Mouse (Mus musculus): ENCODE results near the gene Pigc. TPM values are rescaled to one million over a fixed set of nuclear protein-coding genes. Genes with fewer than 3 reads are reported as not detected.

Pigc gene
- polyA plus RNA-seq, 1 experiment from 2014 or later, result 42.2 TPM

- H3K4me2 ChIP-seq (replicated peaks; ENCODE audit: low read depth, low read length), result peak overlapping the region; percentile 19; the same call in 1 of the 2 replicates
- H3K9ac ChIP-seq (replicated peaks; ENCODE audit: low read depth, low read length), result no peak overlapping the region
- H3K4me1 ChIP-seq (ENCODE audit: control insufficient read depth, insufficient read depth, low read length), result peaks cover 29% of the 10 kb centered on the region
- H3K27me3 ChIP-seq (ENCODE audit: control insufficient read depth, insufficient read depth, low read length), result no peaks in the 10 kb centered on the region
- 6% methylated on average over 4 of the region's 4 CpGs for WGBS
- ATAC-seq (ENCODE audit: insufficient number of reproducible peaks, insufficient read depth, low FRiP score, low read depth), result no peak
- no peaks in the 10 kb centered on the region for H3K9me3 ChIP-seq (ENCODE audit: control insufficient read depth, low read depth, low read length)
- no peak overlapping the region for H3K4me3 ChIP-seq (ENCODE audit: low read depth, low read length)
- H3K36me3 ChIP-seq (ENCODE audit: control insufficient read depth, insufficient read depth, low read length), result no peaks in the 10 kb centered on the region
- H3K27ac ChIP-seq (ENCODE audit: low read length), result peak overlapping the region; percentile 84
These were observed 30.9 kb downstream of the Pigc start for GRCm38 (mm10) chr1:161999882-162000371.

DNA sequence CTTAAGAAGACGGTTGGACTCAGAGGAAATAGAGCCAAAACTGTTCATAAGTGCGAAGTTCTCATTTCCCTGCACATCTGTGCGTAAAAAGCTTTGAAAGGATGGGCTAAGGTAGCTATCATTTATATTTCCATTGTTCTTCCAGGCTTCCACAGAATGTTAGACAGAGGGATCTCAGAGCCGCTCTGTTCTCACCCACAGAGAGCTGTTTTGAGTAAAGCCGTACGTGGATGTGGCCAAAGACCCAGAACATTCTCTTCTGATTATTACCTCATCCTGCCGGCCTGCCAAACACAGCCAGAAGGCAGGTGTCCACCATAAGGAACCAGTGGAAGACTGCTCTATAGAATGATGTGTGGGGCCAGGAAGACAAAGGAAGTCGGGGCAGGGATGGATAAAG, 32.3 kb downstream of the Pigc start:
- Histone ChIP-seq H3K4me1 (ENCODE audit: control insufficient read depth, insufficient read depth, low read length) (peaks cover 36% of the 10 kb centered on the region), H3K9me3 (ENCODE audit: control insufficient read depth, low read depth, low read length) (no peaks in the 10 kb centered on the region), H3K4me3 (ENCODE audit: low read depth, low read length) (no peak overlapping the region), H3K27ac (ENCODE audit: low read length) (peak overlapping the region; percentile 84), H3K27me3 (ENCODE audit: control insufficient read depth, insufficient read depth, low read length) (no peaks in the 10 kb centered on the region), H3K4me2 (replicated peaks; ENCODE audit: low read depth, low read length) (no peak overlapping the region), H3K9ac (replicated peaks; ENCODE audit: low read depth, low read length) (no peak overlapping the region), H3K36me3 (ENCODE audit: control insufficient read depth, insufficient read depth, low read length) (no peaks in the 10 kb centered on the region)
- WGBS, result 52% methylated on average over 8 of the region's 8 CpGs
- no peak for ATAC-seq (ENCODE audit: insufficient number of reproducible peaks, insufficient read depth, low FRiP score, low read depth)

DNA sequence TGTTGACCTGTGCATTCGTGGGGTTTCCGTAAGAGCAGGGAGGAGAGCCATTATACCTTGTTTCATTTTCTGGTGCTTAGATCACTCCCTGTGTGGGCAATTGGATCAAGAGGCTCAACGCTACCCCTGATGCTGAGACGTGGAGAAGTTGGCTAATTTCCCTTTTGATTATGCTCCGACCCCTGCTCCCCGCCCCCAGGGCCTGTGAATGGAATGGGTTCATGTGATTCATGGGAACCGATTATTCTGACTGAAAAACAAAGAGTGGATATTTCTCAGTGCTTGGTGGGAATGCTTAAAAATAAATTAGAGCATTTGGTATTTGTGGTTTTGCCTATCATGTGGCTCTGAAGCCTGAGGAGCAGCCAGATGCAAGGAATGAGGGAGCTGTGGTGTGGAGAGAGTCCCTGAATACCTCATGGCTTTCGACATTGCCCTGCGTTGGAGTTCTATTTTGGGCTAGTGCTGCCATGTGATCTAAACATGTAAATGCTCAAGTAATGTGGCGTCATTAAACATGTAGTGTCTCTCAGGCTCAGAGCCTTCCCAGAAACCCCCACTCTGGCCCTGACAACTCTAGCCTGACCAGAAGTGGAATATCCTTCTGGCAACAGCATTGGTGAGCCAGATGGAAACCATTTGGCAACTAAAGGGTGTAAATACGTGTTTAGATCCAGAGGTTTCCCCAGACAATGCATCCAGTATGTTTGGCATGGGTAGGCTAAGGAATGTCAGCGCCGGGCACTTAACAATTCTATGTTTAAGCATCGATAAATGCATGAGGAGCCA, 34.9 kb downstream of the Pigc start:
- Histone ChIP-seq H3K4me1 (ENCODE audit: control insufficient read depth, insufficient read depth, low read length) (peaks cover 43% of the 10 kb centered on the region), H3K4me3 (ENCODE audit: low read depth, low read length) (no peak overlapping the region), H3K9ac (replicated peaks; ENCODE audit: low read depth, low read length) (no peak overlapping the region), H3K27me3 (ENCODE audit: control insufficient read depth, insufficient read depth, low read length) (no peaks in the 10 kb centered on the region), H3K36me3 (ENCODE audit: control insufficient read depth, insufficient read depth, low read length) (no peaks in the 10 kb centered on the region), H3K27ac (ENCODE audit: low read length) (peak overlapping the region; percentile 95), H3K4me2 (replicated peaks; ENCODE audit: low read depth, low read length) (peak overlapping the region; percentile 26; the same call in 1 of the 2 replicates), H3K9me3 (ENCODE audit: control insufficient read depth, low read depth, low read length) (no peaks in the 10 kb centered on the region)
- ATAC-seq (ENCODE audit: insufficient number of reproducible peaks, insufficient read depth, low FRiP score, low read depth), result no peak
- WGBS, result 59% methylated on average over 14 of the region's 14 CpGs

GRCm38 (mm10) chr1:162004518-162004780, 35.5 kb downstream of the Pigc start:
- no peaks in the 10 kb centered on the region for H3K27me3 ChIP-seq (ENCODE audit: control insufficient read depth, insufficient read depth, low read length)
- H3K27ac ChIP-seq (ENCODE audit: low read length), result peak overlapping the region; percentile 95
- H3K9me3 ChIP-seq (ENCODE audit: control insufficient read depth, low read depth, low read length), result no peaks in the 10 kb centered on the region
- H3K36me3 ChIP-seq (ENCODE audit: control insufficient read depth, insufficient read depth, low read length), result no peaks in the 10 kb centered on the region
- H3K4me1 ChIP-seq (ENCODE audit: control insufficient read depth, insufficient read depth, low read length), result peaks cover 47% of the 10 kb centered on the region
- H3K4me2 ChIP-seq (replicated peaks; ENCODE audit: low read depth, low read length), result peak overlapping the region; percentile 26; the same call in 1 of the 2 replicates
- WGBS, result 11% methylated on average over 7 of the region's 7 CpGs
- 0 out of 2 replicates have a peak overlapping the region, but pooled peaks have one; percentile 6 for H3K9ac ChIP-seq (replicated peaks; ENCODE audit: low read depth, low read length)
- H3K4me3 ChIP-seq (ENCODE audit: low read depth, low read length), result no peak overlapping the region
- no peak; the same call in 1 of the 2 replicates for ATAC-seq (ENCODE audit: insufficient number of reproducible peaks, insufficient read depth, low FRiP score, low read depth)

- no peak overlapping the region for H3K4me3 ChIP-seq (ENCODE audit: low read depth, low read length)
- H3K9ac ChIP-seq (replicated peaks; ENCODE audit: low read depth, low read length), result 0 out of 2 replicates have a peak overlapping the region, but pooled peaks have one; percentile 6
- peak overlapping the region; percentile 26 for H3K4me2 ChIP-seq (replicated peaks; ENCODE audit: low read depth, low read length)
- peak overlapping the region; percentile 95 for H3K27ac ChIP-seq (ENCODE audit: low read length)
- 27% methylated on average over 23 of the region's 23 CpGs for WGBS
- no peaks in the 10 kb centered on the region for H3K27me3 ChIP-seq (ENCODE audit: control insufficient read depth, insufficient read depth, low read length)
- peak; percentile 75; the same call in 1 of the 2 replicates for ATAC-seq (ENCODE audit: insufficient number of reproducible peaks, insufficient read depth, low FRiP score, low read depth)
- no peaks in the 10 kb centered on the region for H3K36me3 ChIP-seq (ENCODE audit: control insufficient read depth, insufficient read depth, low read length)
- H3K4me1 ChIP-seq (ENCODE audit: control insufficient read depth, insufficient read depth, low read length), result peaks cover 47% of the 10 kb centered on the region
- H3K9me3 ChIP-seq (ENCODE audit: control insufficient read depth, low read depth, low read length), result no peaks in the 10 kb centered on the region
These were observed 36.1 kb downstream of the Pigc start for GRCm38 (mm10) chr1:162004821-162005770.

- no peak overlapping the region for H3K4me3 ChIP-seq (ENCODE audit: low read depth, low read length)
- no peaks in the 10 kb centered on the region for H3K9me3 ChIP-seq (ENCODE audit: control insufficient read depth, low read depth, low read length)
- peak overlapping the region; percentile 45; the same call in 1 of the 2 replicates for H3K27ac ChIP-seq (ENCODE audit: low read length)
- ATAC-seq (ENCODE audit: insufficient number of reproducible peaks, insufficient read depth, low FRiP score, low read depth), result no peak
- H3K4me2 ChIP-seq (replicated peaks; ENCODE audit: low read depth, low read length), result no peak overlapping the region
- WGBS, result 71% methylated on average over 9 of the region's 9 CpGs
- H3K27me3 ChIP-seq (ENCODE audit: control insufficient read depth, insufficient read depth, low read length), result no peaks in the 10 kb centered on the region
- H3K9ac ChIP-seq (replicated peaks; ENCODE audit: low read depth, low read length), result no peak overlapping the region
- H3K4me1 ChIP-seq (ENCODE audit: control insufficient read depth, insufficient read depth, low read length), result peaks cover 40% of the 10 kb centered on the region
- no peaks in the 10 kb centered on the region for H3K36me3 ChIP-seq (ENCODE audit: control insufficient read depth, insufficient read depth, low read length)
These were observed 37.1 kb downstream of the Pigc start for GRCm38 (mm10) chr1:162006109-162006508.

GRCm38 (mm10) chr1:162008208-162008607, 39.2 kb downstream of the Pigc start:
- peaks cover 35% of the 10 kb centered on the region for H3K4me1 ChIP-seq (ENCODE audit: control insufficient read depth, insufficient read depth, low read length)
- no peak overlapping the region for H3K4me2 ChIP-seq (replicated peaks; ENCODE audit: low read depth, low read length)
- H3K36me3 ChIP-seq (ENCODE audit: control insufficient read depth, insufficient read depth, low read length), result no peaks in the 10 kb centered on the region
- no peaks in the 10 kb centered on the region for H3K27me3 ChIP-seq (ENCODE audit: control insufficient read depth, insufficient read depth, low read length)
- 41% methylated on average over 4 of the region's 4 CpGs for WGBS
- peak overlapping the region; percentile 91 for H3K27ac ChIP-seq (ENCODE audit: low read length)
- H3K9ac ChIP-seq (replicated peaks; ENCODE audit: low read depth, low read length), result no peak overlapping the region
- ATAC-seq (ENCODE audit: insufficient number of reproducible peaks, insufficient read depth, low FRiP score, low read depth), result no peak
- no peak overlapping the region for H3K4me3 ChIP-seq (ENCODE audit: low read depth, low read length)
- H3K9me3 ChIP-seq (ENCODE audit: control insufficient read depth, low read depth, low read length), result no peaks in the 10 kb centered on the region

DNA sequence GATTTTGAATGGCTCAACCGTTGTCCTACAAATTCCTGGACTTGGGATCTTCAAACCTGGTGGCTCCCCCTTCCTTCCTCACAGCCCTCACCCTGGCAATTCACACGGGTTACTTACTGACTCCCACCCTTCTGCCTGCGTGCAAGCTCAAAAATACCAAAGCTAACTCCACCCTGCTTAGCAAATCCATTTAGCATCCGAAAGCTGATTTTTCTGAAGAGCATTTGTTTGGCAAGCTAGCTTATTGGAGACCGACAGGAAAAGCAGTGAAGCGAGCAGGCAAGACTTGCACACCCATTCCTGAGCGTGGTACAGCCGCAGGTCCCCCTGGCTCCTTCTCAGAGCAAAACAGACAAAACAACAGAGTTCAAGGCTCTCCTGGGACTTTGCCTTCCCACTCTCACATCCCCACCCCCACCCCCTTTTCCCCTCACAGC, 39.7 kb downstream of the Pigc start:
- Histone ChIP-seq H3K4me2 (replicated peaks; ENCODE audit: low read depth, low read length) (0 out of 2 replicates have a peak overlapping the region, but pooled peaks have one; percentile 2), H3K9me3 (ENCODE audit: control insufficient read depth, low read depth, low read length) (no peaks in the 10 kb centered on the region), H3K4me3 (ENCODE audit: low read depth, low read length) (no peak overlapping the region), H3K36me3 (ENCODE audit: control insufficient read depth, insufficient read depth, low read length) (no peaks in the 10 kb centered on the region), H3K27me3 (ENCODE audit: control insufficient read depth, insufficient read depth, low read length) (no peaks in the 10 kb centered on the region), H3K27ac (ENCODE audit: low read length) (peak overlapping the region; percentile 91), H3K9ac (replicated peaks; ENCODE audit: low read depth, low read length) (no peak overlapping the region), H3K4me1 (ENCODE audit: control insufficient read depth, insufficient read depth, low read length) (peaks cover 31% of the 10 kb centered on the region)
- 21% methylated on average over 8 of the region's 8 CpGs for WGBS
- ATAC-seq (ENCODE audit: insufficient number of reproducible peaks, insufficient read depth, low FRiP score, low read depth), result no peak
